Mouse (Mus musculus) intestine, embryonic 14.5 days (tissue): ENCODE results near the gene Map1b. TPM values are rescaled to one million over a fixed set of nuclear protein-coding genes. Genes with fewer than 3 reads are reported as not detected.

ENCODE experiments used
- ATAC-seq: fragments of 200-750 bp; cut with Nextera tagmentation; replicated peaks from 2 replicates; pipeline ENCODE4 v1.8.0; 2017; ENCODE audit warnings: low read depth, moderate number of reproducible peaks, moderate TSS enrichment, moderate library complexity; ENCODE audit not compliant: low FRiP score, low TSS enrichment
- DNase-seq: peaks from one replicate; pipeline ENCODE4 v3.0.0-alpha.2; 2018; ENCODE audit warnings: low spot score
- H3K27ac ChIP-seq: fragments of 300-500 bp; sonication (generic); 2 replicates; pipeline ENCODE4 v1.5.1; 2014; ENCODE audit warnings: low read depth, mild to moderate bottlenecking, control low read depth
- H3K27me3 ChIP-seq: fragments of 300-500 bp; sonication (generic); replicated peaks from 2 replicates; pipeline ENCODE4 v1.6.1; 2014; ENCODE audit warnings: low read length, control low read depth; ENCODE audit not compliant: control insufficient read depth, insufficient read depth
- H3K36me3 ChIP-seq: fragments of 300-500 bp; sonication (generic); 2 replicates; pipeline ENCODE4 v1.6.1; 2014; ENCODE audit warnings: low read length, control low read depth; ENCODE audit not compliant: control insufficient read depth, insufficient read depth
- H3K4me1 ChIP-seq: fragments of 300-500 bp; sonication (generic); replicated peaks from 2 replicates; pipeline ENCODE4 v1.6.1; 2014; ENCODE audit warnings: low read length, control low read depth, mixed read lengths; ENCODE audit not compliant: control insufficient read depth, insufficient read depth
- H3K4me2 ChIP-seq: fragments of 300-500 bp; sonication (generic); 2 replicates; pipeline ENCODE4 v1.6.1; 2014; ENCODE audit warnings: low read length
- H3K4me3 ChIP-seq: fragments of 300-500 bp; sonication (generic); 2 replicates; pipeline ENCODE4 v1.5.1; 2014; ENCODE audit warnings: low read depth, low read length, control low read depth, mixed read lengths
- H3K9ac ChIP-seq: fragments of 300-500 bp; sonication (generic); 2 replicates; pipeline ENCODE4 v1.6.1; 2014; ENCODE audit warnings: mild to moderate bottlenecking, low read length
- H3K9me3 ChIP-seq: fragments of 300-500 bp; sonication (generic); 2 replicates; pipeline ENCODE4 v1.6.1; 2016; ENCODE audit warnings: low read length, control low read depth; ENCODE audit not compliant: control insufficient read depth
- WGBS: fragments of 180-500 bp; shearing (Covaris S2); extraction: QIAGEN DNeasy Blood & Tissue Kit; methylation state at CpG from one replicate; pipeline ENCODE4 v1.1.7; 2014; 5-methylcytosine and 5-hydroxymethylcytosine counted together
- polyA plus RNA-seq: library from polyadenylated mRNA; unstranded; fragments of >200 nt; fragmentation: Nextera tagmentation; extraction: Ambion mirVana; gene quantifications from 2 replicates; pipeline ENCODE4 v1.2.1, GENCODE M21; 2014

The Map1b gene
- polyA plus RNA-seq, 1 experiment from 2014 or later: 167 TPM

- Histone ChIP-seq H3K4me3 (no peak overlapping the region), H3K27ac (no peak overlapping the region), H3K4me1 (peaks cover 7% of the 10 kb centered on the region), H3K9me3 (no peaks in the 10 kb centered on the region), H3K27me3 (no peaks in the 10 kb centered on the region), H3K9ac (no peak overlapping the region), H3K36me3 (0 out of 2 replicates have a peak, but pooled peaks cover 11% of the 10 kb centered on the region), H3K4me2 (no peak overlapping the region)
- DNase-seq (no peak), ATAC-seq (no peak)
- 74% methylated on average over 7 of the region's 7 CpGs for WGBS
These were observed 13.4 kb downstream of the Map1b start for GRCm38 (mm10) chr13:99502911-99503310.

GRCm38 (mm10) chr13:99502126-99502744 is 14.1 kb downstream of the Map1b start:
- Histone ChIP-seq H3K27me3 (no peaks in the 10 kb centered on the region), H3K4me3 (no peak overlapping the region), H3K4me1 (peaks cover 7% of the 10 kb centered on the region), H3K9ac (no peak overlapping the region), H3K9me3 (no peaks in the 10 kb centered on the region), H3K4me2 (0 out of 2 replicates have a peak overlapping the region, but pooled peaks have one; percentile 0), H3K27ac (no peak overlapping the region), H3K36me3 (0 out of 2 replicates have a peak, but pooled peaks cover 6% of the 10 kb centered on the region)
- WGBS: 51% methylated on average over 13 of the region's 13 CpGs
- ATAC-seq (no peak), DNase-seq (no peak)

- no peak for ATAC-seq
- WGBS: 67% methylated on average over 7 of the region's 7 CpGs
- 0 out of 2 replicates have a peak, but pooled peaks cover 4% of the 10 kb centered on the region for H3K36me3 ChIP-seq
These were observed 14.9 kb downstream of the Map1b start for GRCm38 (mm10) chr13:99501393-99501792.

GRCm38 (mm10) chr13:99500609-99501008 is 15.7 kb downstream of the Map1b start:
- DNase-seq (no peak), ATAC-seq (no peak)
- Histone ChIP-seq H3K27ac (no peak overlapping the region), H3K27me3 (no peaks in the 10 kb centered on the region), H3K4me3 (no peak overlapping the region), H3K4me2 (no peak overlapping the region), H3K4me1 (peaks cover 7% of the 10 kb centered on the region), H3K9ac (no peak overlapping the region), H3K9me3 (no peaks in the 10 kb centered on the region), H3K36me3 (no peaks in the 10 kb centered on the region)
- WGBS: 62% methylated on average over 3 of the region's 3 CpGs

More at GRCm38 (mm10) chr13:99501393-99501792, 14.9 kb downstream of the Map1b start:
- Histone ChIP-seq H3K4me1 (peaks cover 7% of the 10 kb centered on the region), H3K9ac (no peak overlapping the region), H3K4me3 (no peak overlapping the region), H3K27ac (no peak overlapping the region), H3K27me3 (no peaks in the 10 kb centered on the region), H3K9me3 (no peaks in the 10 kb centered on the region), H3K4me2 (no peak overlapping the region)
- no peak for DNase-seq

GRCm38 (mm10) chr13:99499764-99500163 is 16.6 kb downstream of the Map1b start:
- 0 out of 2 replicates have a peak, but pooled peaks cover 2% of the 10 kb centered on the region for H3K36me3 ChIP-seq
- H3K27ac ChIP-seq: no peak overlapping the region
- H3K4me1 ChIP-seq: peaks cover 7% of the 10 kb centered on the region
- H3K9ac ChIP-seq: no peak overlapping the region
- no peaks in the 10 kb centered on the region for H3K27me3 ChIP-seq
- H3K4me2 ChIP-seq: no peak overlapping the region
- WGBS: 88% methylated on average over 9 of the region's 9 CpGs
- H3K4me3 ChIP-seq: no peak overlapping the region
- DNase-seq (no peak), ATAC-seq (no peak)
- H3K9me3 ChIP-seq: no peaks in the 10 kb centered on the region

- no peak overlapping the region for H3K27ac ChIP-seq
- H3K4me3 ChIP-seq: no peak overlapping the region
- H3K9me3 ChIP-seq: no peaks in the 10 kb centered on the region
- 0 out of 2 replicates have a peak, but pooled peaks cover 4% of the 10 kb centered on the region for H3K4me1 ChIP-seq
- 0 out of 2 replicates have a peak, but pooled peaks cover 3% of the 10 kb centered on the region for H3K36me3 ChIP-seq
- H3K4me2 ChIP-seq: no peak overlapping the region
- 85% methylated on average over 7 of the region's 7 CpGs for WGBS
- no peaks in the 10 kb centered on the region for H3K27me3 ChIP-seq
- no peak for ATAC-seq
- no peak overlapping the region for H3K9ac ChIP-seq
- DNase-seq: no peak
These were observed 20.2 kb downstream of the Map1b start for GRCm38 (mm10) chr13:99496106-99496505.

- Histone ChIP-seq H3K9me3 (no peaks in the 10 kb centered on the region), H3K4me3 (no peak overlapping the region), H3K4me2 (no peak overlapping the region), H3K27me3 (no peaks in the 10 kb centered on the region), H3K36me3 (0 out of 2 replicates have a peak, but pooled peaks cover 3% of the 10 kb centered on the region), H3K27ac (no peak overlapping the region), H3K4me1 (0 out of 2 replicates have a peak, but pooled peaks cover 4% of the 10 kb centered on the region), H3K9ac (no peak overlapping the region)
- DNase-seq: no peak
- WGBS: 93% methylated on average over 10 of the region's 10 CpGs
- no peak for ATAC-seq
These were observed 21.9 kb downstream of the Map1b start for GRCm38 (mm10) chr13:99494416-99494815.

GRCm38 (mm10) chr13:99493304-99493904 is 22.9 kb downstream of the Map1b start:
- no peaks in the 10 kb centered on the region for H3K9me3 ChIP-seq
- H3K4me1 ChIP-seq: 0 out of 2 replicates have a peak, but pooled peaks cover 4% of the 10 kb centered on the region
- H3K4me3 ChIP-seq: no peak overlapping the region
- H3K27ac ChIP-seq: no peak overlapping the region
- no peak for ATAC-seq
- no peaks in the 10 kb centered on the region for H3K27me3 ChIP-seq
- 86% methylated on average over 5 of the region's 5 CpGs for WGBS
- no peak for DNase-seq
- 0 out of 2 replicates have a peak, but pooled peaks cover 3% of the 10 kb centered on the region for H3K36me3 ChIP-seq
- no peak overlapping the region for H3K4me2 ChIP-seq
- no peak overlapping the region for H3K9ac ChIP-seq
